ENCODE assay signal across 21 mouse cellular contexts in the genomic region with DNA sequence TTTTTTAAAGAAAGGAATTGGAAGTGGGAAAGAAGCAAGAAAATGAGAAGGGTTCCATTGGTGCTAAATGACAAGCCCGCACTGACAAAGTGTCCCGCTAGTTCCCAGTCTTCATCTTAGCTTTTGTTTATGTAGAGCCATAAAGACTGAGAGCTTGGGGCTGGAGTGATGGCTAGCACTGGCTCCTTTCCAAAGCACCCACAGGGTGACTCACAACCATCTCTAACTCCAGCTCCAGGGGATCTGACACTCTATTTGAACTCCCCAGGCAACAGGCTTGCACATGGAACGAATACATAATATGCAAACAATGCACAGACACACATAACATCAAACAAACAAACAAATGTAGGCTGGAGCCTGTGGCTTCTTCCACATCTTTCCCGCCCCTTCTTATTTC. TPM values are rescaled to one million over a fixed set of nuclear protein-coding genes. Genes with fewer than 3 reads are reported as not detected.
DNase-seq lines count a peak whose midpoint lies in the region; TF ChIP-seq lines count a peak whose summit lies in the region.
"Had no signal": no experiment of that assay in that cellular context is flagged by ENCODE, and none has a peak within 500 bp of the region (broad histone marks: within the 10 kb centered on the region; RNA-seq: fewer than 3 reads in every experiment).

No protein-coding gene starts in this region.

- no peak overlapping the region for H3K27ac ChIP-seq in MEL (ENCODE audit: control insufficient read depth, low read depth, low read length)
- H3K27ac ChIP-seq: embryonic facial prominence, embryonic 12.5 days; forebrain, embryonic 15.5 days; heart, embryonic 10.5 days; hindbrain, embryonic 13.5 days; hindbrain, postnatal 0 days had no signal

- H3K9ac ChIP-seq in MEL (ENCODE audit: control insufficient read depth, low read depth, low read length, poor library complexity, severe bottlenecking): no peak overlapping the region
- H3K9ac ChIP-seq: embryonic facial prominence, embryonic 12.5 days; forebrain, embryonic 15.5 days; hindbrain, embryonic 13.5 days had no signal

- peaks cover 9 to 29% of the 10 kb centered on the region in 2 experiments for H3K4me1 ChIP-seq in MEL (ENCODE audit: control insufficient read depth in 1 of 2, insufficient read depth in 2 of 2, low read length in 2 of 2)

- no peaks in the 10 kb centered on the region for H3K27me3 ChIP-seq in MEL (ENCODE audit: control insufficient read depth in 1 of 2, insufficient read depth in 2 of 2, low read length in 2 of 2)
- H3K27me3 ChIP-seq in myocyte (ENCODE audit: control insufficient read depth, insufficient read depth, insufficient read length): no peaks in the 10 kb centered on the region
- H3K27me3 ChIP-seq: CH12.LX; embryonic facial prominence, embryonic 12.5 days; forebrain, embryonic 15.5 days; hindbrain, embryonic 13.5 days had no signal

- peak overlapping the region; percentile 22 for H3K4me2 ChIP-seq in myocyte (ENCODE audit: low read depth)
- H3K4me2 ChIP-seq: embryonic facial prominence, embryonic 12.5 days; forebrain, embryonic 15.5 days; hindbrain, embryonic 13.5 days had no signal

- TF ChIP-seq RAD21 in MEL (IDR thresholded peaks at IDR 0.05; ENCODE audit: low read depth, low read length): no peak

- no peak for TF ChIP-seq CTCF in MEL (IDR thresholded peaks at IDR 0.05 in 2 of 3, conservative IDR thresholded peaks at IDR 0.05 in 1 of 3; ENCODE audit: control insufficient read depth in 1 of 3, insufficient read depth in 1 of 3, low read depth in 2 of 3, low read length in 3 of 3, poor library complexity in 1 of 3, severe bottlenecking in 1 of 3)

- no peak overlapping the region for H3K4me3 ChIP-seq in MEL (ENCODE audit: control insufficient read depth in 1 of 2, insufficient read depth in 1 of 2, low read depth in 2 of 2, low read length in 2 of 2)
- no peak overlapping the region for H3K4me3 ChIP-seq in myocyte
- H3K4me3 ChIP-seq: embryonic facial prominence, embryonic 12.5 days; forebrain, embryonic 15.5 days; heart, embryonic 10.5 days; hindbrain, embryonic 13.5 days had no signal

- H3K79me2 ChIP-seq in MEL (ENCODE audit: control insufficient read depth, insufficient read depth, low read length, poor library complexity): peaks cover 5% of the 10 kb centered on the region
- no peaks in the 10 kb centered on the region for H3K79me2 ChIP-seq in myocyte (ENCODE audit: control insufficient read depth, insufficient read depth)

- DNase-seq in adrenal gland, postnatal 36 days: peak; percentile 32 to 65
- no peak for DNase-seq in adrenal gland, adult 8-10 months
- peak; percentile 33 for DNase-seq in urinary bladder, postnatal 14 days (ENCODE audit: low spot score)
- DNase-seq in urinary bladder, postnatal 36 days (ENCODE audit: low spot score in 2 of 2): no peak
- peak; percentile 44 for DNase-seq in MEL (ENCODE audit: low read depth, low spot score)
- no peak for DNase-seq in ovary, postnatal 36 days (ENCODE audit: low spot score)
- no peak for DNase-seq in left cerebral cortex, adult 11 months (ENCODE audit: low spot score)
- DNase-seq: cerebellum, adult 2 months; cerebellum, postnatal 10 days; embryo, embryonic 11 days; gastrocnemius, postnatal 36 days; heart, adult 11 months; heart, postnatal 14 days; kidney, adult 11 months had no signal

- TF ChIP-seq POLR2A in MEL (IDR thresholded peaks at IDR 0.05; ENCODE audit: control insufficient read depth in 1 of 2, insufficient read depth in 1 of 2, low read depth in 1 of 2, low read length in 2 of 2, poor library complexity in 1 of 2): no peak
- no peak for TF ChIP-seq POLR2A in myocyte (IDR thresholded peaks at IDR 0.05; ENCODE audit: insufficient read length, low read depth)

- no peak for TF ChIP-seq EP300 in MEL (IDR thresholded peaks at IDR 0.05; ENCODE audit: low read depth in 1 of 2, low read length in 2 of 2)

- no peaks in the 10 kb centered on the region for H3K9me3 ChIP-seq in MEL (replicated peaks; ENCODE audit: insufficient read depth, low read length)
- H3K9me3 ChIP-seq: embryonic facial prominence, embryonic 12.5 days; forebrain, embryonic 15.5 days; heart, embryonic 10.5 days; hindbrain, embryonic 13.5 days had no signal

- H3K36me3 ChIP-seq in MEL (ENCODE audit: control insufficient read depth in 1 of 2, insufficient read depth in 2 of 2, low read length in 2 of 2) (peaks cover 0 to 28% of the 10 kb centered on the region in 2 experiments; a peak in 3 of 4 replicates), myocyte (ENCODE audit: control insufficient read depth, insufficient read depth) (peaks cover 5% of the 10 kb centered on the region)
- H3K36me3 ChIP-seq: embryonic facial prominence, embryonic 12.5 days; forebrain, embryonic 15.5 days; hindbrain, embryonic 13.5 days had no signal

- H3ac ChIP-seq in myocyte (ENCODE audit: control insufficient read depth, insufficient read length): no peak overlapping the region

TF ChIP-seq in MEL, 35 proteins besides CTCF, POLR2A, EP300 and RAD21:
- no peak for TF ChIP-seq POLR2AphosphoS2 (IDR thresholded peaks at IDR 0.05; ENCODE audit: low read length)
- no peak for TF ChIP-seq ELF1 (IDR thresholded peaks at IDR 0.05; ENCODE audit: low read depth, low read length)
- no peak for TF ChIP-seq E2F4 (IDR thresholded peaks at IDR 0.05; ENCODE audit: borderline replicate concordance, low read depth, low read length)
- TF ChIP-seq ETS1 (IDR thresholded peaks at IDR 0.05; ENCODE audit: low read depth, low read length): no peak
- TF ChIP-seq MYC (IDR thresholded peaks at IDR 0.05; ENCODE audit: low read depth, low read length): no peak
- TF ChIP-seq KAT2A (conservative IDR thresholded peaks at IDR 0.05; ENCODE audit: low read depth, low read length): no peak
- TF ChIP-seq CHD2 (IDR thresholded peaks at IDR 0.05; ENCODE audit: low read length): no peak
- no peak for TF ChIP-seq MXI1 (IDR thresholded peaks at IDR 0.05; ENCODE audit: low read depth, low read length)
- TF ChIP-seq SMC3 (IDR thresholded peaks at IDR 0.05; ENCODE audit: low read depth, low read length): no peak
- TF ChIP-seq TAL1 (IDR thresholded peaks at IDR 0.05; ENCODE audit: low read length): no peak
- TF ChIP-seq TCF12 (IDR thresholded peaks at IDR 0.05; ENCODE audit: low read depth, low read length): no peak
- no peak for TF ChIP-seq SIN3A (IDR thresholded peaks at IDR 0.05; ENCODE audit: low read length)
- TF ChIP-seq MAFK (IDR thresholded peaks at IDR 0.05; ENCODE audit: borderline replicate concordance, low read depth, low read length): no peak
- no peak for TF ChIP-seq HCFC1 (IDR thresholded peaks at IDR 0.05; ENCODE audit: low read depth, low read length)
- no peak for TF ChIP-seq JUND (IDR thresholded peaks at IDR 0.05; ENCODE audit: low read depth, low read length)
- TF ChIP-seq BHLHE40 (IDR thresholded peaks at IDR 0.05; ENCODE audit: borderline replicate concordance, low read depth, low read length): no peak
- no peak for TF ChIP-seq TBP (IDR thresholded peaks at IDR 0.05; ENCODE audit: low read depth, low read length)

TF ChIP-seq in myocyte, 11 proteins besides CTCF, POLR2A, EP300 and RAD21:
- TF ChIP-seq REST (IDR thresholded peaks at IDR 0.05; ENCODE audit: insufficient read depth, insufficient read length) (no peak), SRF (IDR thresholded peaks at IDR 0.05; ENCODE audit: control insufficient read depth, insufficient read length, low read depth) (no peak), E2F4 (IDR thresholded peaks at IDR 0.05; ENCODE audit: insufficient read depth) (no peak), TCF12 (IDR thresholded peaks at IDR 0.05; ENCODE audit: insufficient read depth, poor library complexity, severe bottlenecking) (no peak), CEBPB (IDR thresholded peaks at IDR 0.05; ENCODE audit: insufficient read depth, poor library complexity, severe bottlenecking) (no peak), POLR2AphosphoS2 (IDR thresholded peaks at IDR 0.05; ENCODE audit: insufficient read length, low read depth) (no peak), TCF3 (IDR thresholded peaks at IDR 0.05; ENCODE audit: insufficient read length, low read depth) (no peak), USF1 (IDR thresholded peaks at IDR 0.05; ENCODE audit: low read depth) (no peak), MYOD1 (IDR thresholded peaks at IDR 0.05; ENCODE audit: control insufficient read depth in 1 of 3, insufficient read length in 2 of 3, low read depth in 2 of 3) (no peak), MAX (IDR thresholded peaks at IDR 0.05; ENCODE audit: low read depth) (no peak), MYOG (IDR thresholded peaks at IDR 0.05; ENCODE audit: control insufficient read depth in 1 of 3, insufficient read depth in 1 of 3, insufficient read length in 2 of 3, low read depth in 2 of 3) (no peak)

RNA-seq across cellular contexts. Expression of a gene that starts 50.9 kb away (rescaled TPM):
- total RNA-seq in adrenal gland, postnatal 36 days (2021): 10 to 100 TPM; 21.8 to 34.7 TPM
- 10 to 100 TPM; 32.1 to 71.7 (median 45.6) TPM for total RNA-seq in adrenal gland, adult 8-10 months (2022)
- total RNA-seq in MEL (2012; rRNA removed): 21.1 and 22.9 TPM in 2 replicates
- polyA plus RNA-seq in MEL (2012; ENCODE audit: insufficient read depth in 1 of 2, insufficient read length in 2 of 2, low read depth in 1 of 2, low replicate concordance in 2 of 2, missing spikeins in 1 of 2): 10 to 100 TPM in 1 of 2 experiments, not detected in 1; 18.8 TPM
- polyA plus RNA-seq in myocyte (2012; fragmentation: generic; extraction: Trizol): 28.1 TPM

Comparison
In these comparisons a context has a peak if more than half of its experiments do, and no peak if none do; other contexts are left out.
1. DNase-seq: peak in adrenal gland, postnatal 36 days (2 of 2), urinary bladder, postnatal 14 days (single experiment) and MEL (single experiment); none in adrenal gland, adult 8-10 months (single experiment), urinary bladder, postnatal 36 days (0 of 2), ovary, postnatal 36 days (single experiment) and left cerebral cortex, adult 11 months (single experiment).